Mouse (Mus musculus): ENCODE measurements around the gene Bcl11b. TPM values are rescaled to one million over a fixed set of nuclear protein-coding genes. Genes with fewer than 3 reads are reported as not detected.

Gene Bcl11b
- polyA plus RNA-seq, 1 experiment from 2014 or later: 0.05 TPM

- Histone ChIP-seq H3K4me1 (replicated peaks) (peaks cover 5% of the 10 kb centered on the region; the same call in 1 of the 2 replicates), H3K36me3 (replicated peaks) (no peaks in the 10 kb centered on the region), H3K27me3 (peaks cover 79% of the 10 kb centered on the region), H3K9me3 (replicated peaks) (no peaks in the 10 kb centered on the region), H3K9ac (no peak overlapping the region), H3K4me3 (replicated peaks) (peak overlapping the region; percentile 15; the same call in 1 of the 2 replicates), H3K4me2 (peak overlapping the region; percentile 45), H3K27ac (replicated peaks) (no peak overlapping the region)
- ATAC-seq (ENCODE audit: insufficient read depth): no peak
- WGBS (ENCODE audit: insufficient replicate concordance): 2% methylated on average over 55 of the region's 56 CpGs
Observed at GRCm38 (mm10) chr12:108005816-108006626, 2.6 kb upstream of the Bcl11b start.

GRCm38 (mm10) chr12:108005488-108005800, 2.0 kb upstream of the Bcl11b start:
- Histone ChIP-seq H3K4me3 (replicated peaks) (no peak overlapping the region), H3K9me3 (replicated peaks) (no peaks in the 10 kb centered on the region), H3K27me3 (peaks cover 85% of the 10 kb centered on the region), H3K36me3 (replicated peaks) (no peaks in the 10 kb centered on the region), H3K27ac (replicated peaks) (no peak overlapping the region), H3K9ac (no peak overlapping the region), H3K4me2 (no peak overlapping the region), H3K4me1 (replicated peaks) (peaks cover 5% of the 10 kb centered on the region; the same call in 1 of the 2 replicates)
- ATAC-seq (ENCODE audit: insufficient read depth): no peak
- WGBS (ENCODE audit: insufficient replicate concordance): 5% methylated on average over 14 of the region's 14 CpGs

GRCm38 (mm10) chr12:108004701-108005487, 1.5 kb upstream of the Bcl11b start:
- H3K4me3 ChIP-seq (replicated peaks): no peak overlapping the region
- H3K4me2 ChIP-seq: peak overlapping the region; percentile 35
- peaks cover 5% of the 10 kb centered on the region; the same call in 1 of the 2 replicates for H3K4me1 ChIP-seq (replicated peaks)
- H3K36me3 ChIP-seq (replicated peaks): no peaks in the 10 kb centered on the region
- no peak for ATAC-seq (ENCODE audit: insufficient read depth)
- no peak overlapping the region for H3K9ac ChIP-seq
- no peaks in the 10 kb centered on the region for H3K9me3 ChIP-seq (replicated peaks)
- no peak overlapping the region for H3K27ac ChIP-seq (replicated peaks)
- peaks cover 90% of the 10 kb centered on the region for H3K27me3 ChIP-seq
- under 1% methylated on average over 43 of the region's 43 CpGs for WGBS (ENCODE audit: insufficient replicate concordance)

- WGBS (ENCODE audit: insufficient replicate concordance): 1% methylated on average over 35 of the region's 35 CpGs
- Histone ChIP-seq H3K4me2 (peak overlapping the region; percentile 58), H3K9me3 (replicated peaks) (no peaks in the 10 kb centered on the region), H3K27ac (replicated peaks) (no peak overlapping the region), H3K9ac (no peak overlapping the region), H3K4me1 (replicated peaks) (peaks cover 5% of the 10 kb centered on the region; the same call in 1 of the 2 replicates), H3K4me3 (replicated peaks) (peak overlapping the region; percentile 38), H3K36me3 (replicated peaks) (no peaks in the 10 kb centered on the region), H3K27me3 (peaks cover 96% of the 10 kb centered on the region)
- ATAC-seq (ENCODE audit: insufficient read depth): no peak
Observed at GRCm38 (mm10) chr12:108003928-108004327, 526 bp upstream of the Bcl11b start.

- Histone ChIP-seq H3K4me1 (replicated peaks) (peaks cover 5% of the 10 kb centered on the region; the same call in 1 of the 2 replicates), H3K9me3 (replicated peaks) (no peaks in the 10 kb centered on the region), H3K4me3 (replicated peaks) (peak overlapping the region; percentile 38), H3K27ac (replicated peaks) (no peak overlapping the region), H3K36me3 (replicated peaks) (no peaks in the 10 kb centered on the region), H3K9ac (no peak overlapping the region), H3K27me3 (peaks cover 100% of the 10 kb centered on the region), H3K4me2 (peak overlapping the region; percentile 58)
- ATAC-seq (ENCODE audit: insufficient read depth): no peak
- WGBS (ENCODE audit: insufficient replicate concordance): 2% methylated on average over 69 of the region's 78 CpGs
Observed at GRCm38 (mm10) chr12:108002436-108003189, 789 bp downstream of the Bcl11b start.

- Histone ChIP-seq H3K4me1 (replicated peaks) (peaks cover 5% of the 10 kb centered on the region; the same call in 1 of the 2 replicates), H3K9ac (no peak overlapping the region), H3K9me3 (replicated peaks) (no peaks in the 10 kb centered on the region), H3K27ac (replicated peaks) (no peak overlapping the region), H3K4me2 (no peak overlapping the region), H3K36me3 (replicated peaks) (no peaks in the 10 kb centered on the region), H3K27me3 (peaks cover 99% of the 10 kb centered on the region), H3K4me3 (replicated peaks) (no peak overlapping the region)
- 3% methylated on average over 37 of the region's 37 CpGs for WGBS (ENCODE audit: insufficient replicate concordance)
- ATAC-seq (ENCODE audit: insufficient read depth): no peak
Observed at GRCm38 (mm10) chr12:108001652-108002340, 1.6 kb downstream of the Bcl11b start.

- H3K4me2 ChIP-seq: no peak overlapping the region
- H3K4me3 ChIP-seq (replicated peaks): no peak overlapping the region
- no peak for ATAC-seq (ENCODE audit: insufficient read depth)
- 10% methylated on average over 2 of the region's 2 CpGs for whole genome bisulfite sequencing (ENCODE audit: insufficient replicate concordance)
- H3K9ac ChIP-seq: no peak overlapping the region
- H3K36me3 ChIP-seq (replicated peaks): no peaks in the 10 kb centered on the region
- no peak overlapping the region for H3K27ac ChIP-seq (replicated peaks)
- H3K4me1 ChIP-seq (replicated peaks): no peaks in the 10 kb centered on the region; the same call in 1 of the 2 replicates
- no peaks in the 10 kb centered on the region for H3K9me3 ChIP-seq (replicated peaks)
- peaks cover 95% of the 10 kb centered on the region for H3K27me3 ChIP-seq
Observed at GRCm38 (mm10) chr12:108000715-108001080, 2.7 kb downstream of the Bcl11b start.

GRCm38 (mm10) chr12:107999751-108000714, 3.4 kb downstream of the Bcl11b start:
- Histone ChIP-seq H3K4me1 (replicated peaks) (no peaks in the 10 kb centered on the region; the same call in 1 of the 2 replicates), H3K27me3 (peaks cover 88% of the 10 kb centered on the region), H3K9ac (no peak overlapping the region), H3K4me3 (replicated peaks) (no peak overlapping the region), H3K27ac (replicated peaks) (no peak overlapping the region), H3K9me3 (replicated peaks) (no peaks in the 10 kb centered on the region), H3K36me3 (replicated peaks) (no peaks in the 10 kb centered on the region), H3K4me2 (no peak overlapping the region)
- no peak for ATAC-seq (ENCODE audit: insufficient read depth)
- WGBS (ENCODE audit: insufficient replicate concordance): 43% methylated on average over 15 of the region's 15 CpGs

GRCm38 (mm10) chr12:107998746-107999145, 4.7 kb downstream of the Bcl11b start:
- no peak overlapping the region for H3K4me3 ChIP-seq (replicated peaks)
- H3K9ac ChIP-seq: no peak overlapping the region
- peaks cover 76% of the 10 kb centered on the region for H3K27me3 ChIP-seq
- H3K4me2 ChIP-seq: no peak overlapping the region
- WGBS (ENCODE audit: insufficient replicate concordance): 1% methylated on average over 20 of the region's 20 CpGs
- no peaks in the 10 kb centered on the region for H3K9me3 ChIP-seq (replicated peaks)
- H3K36me3 ChIP-seq (replicated peaks): no peaks in the 10 kb centered on the region
- no peak overlapping the region for H3K27ac ChIP-seq (replicated peaks)
- ATAC-seq (ENCODE audit: insufficient read depth): no peak
- H3K4me1 ChIP-seq (replicated peaks): no peaks in the 10 kb centered on the region

- H3K4me3 ChIP-seq (replicated peaks): no peak overlapping the region
- no peaks in the 10 kb centered on the region for H3K36me3 ChIP-seq (replicated peaks)
- WGBS (ENCODE audit: insufficient replicate concordance): 55% methylated on average over 11 of the region's 11 CpGs
- H3K9me3 ChIP-seq (replicated peaks): no peaks in the 10 kb centered on the region
- no peak overlapping the region for H3K4me2 ChIP-seq
- H3K9ac ChIP-seq: no peak overlapping the region
- peaks cover 67% of the 10 kb centered on the region for H3K27me3 ChIP-seq
- ATAC-seq (ENCODE audit: insufficient read depth): no peak
- H3K4me1 ChIP-seq (replicated peaks): no peaks in the 10 kb centered on the region
- no peak overlapping the region for H3K27ac ChIP-seq (replicated peaks)
Observed at GRCm38 (mm10) chr12:107997901-107998300, 5.5 kb downstream of the Bcl11b start.
